Mouse (Mus musculus) limb, embryonic 11.5 days (tissue): ENCODE data around the gene Stpg3. TPM values are rescaled to one million over a fixed set of nuclear protein-coding genes. Genes with fewer than 3 reads are reported as not detected.
"Not testable (repeated sequence)": the region's sequence is repeated elsewhere in the genome, so short reads cannot be mapped to it uniquely, and the experiment has no call there.

Experiments used
- ATAC-seq: fragments of 200-750 bp; cut with Nextera tagmentation; 2 replicates; pipeline ENCODE4 v1.8.0; 2017; ENCODE audit warnings: low read depth; ENCODE audit not compliant: insufficient number of reproducible peaks, low FRiP score, low TSS enrichment
- DNase-seq: peaks from one replicate; pipeline ENCODE4 v3.0.0-alpha.2; 2015; ENCODE audit warnings: low spot score
- H3K27ac ChIP-seq: fragments of 300-500 bp; sonication (generic); replicated peaks from 2 replicates; pipeline ENCODE4 v1.5.1; 2014; ENCODE audit warnings: low read depth, mild to moderate bottlenecking, low read length
- H3K27me3 ChIP-seq: fragments of 300-500 bp; sonication (generic); 2 replicates; pipeline ENCODE4 v1.6.1; 2014; ENCODE audit warnings: mild to moderate bottlenecking, low read length, mixed read lengths; ENCODE audit not compliant: control insufficient read depth, insufficient read depth
- H3K36me3 ChIP-seq: fragments of 300-500 bp; sonication (generic); 2 replicates; pipeline ENCODE4 v1.6.1; 2014; ENCODE audit warnings: mild to moderate bottlenecking, low read length, moderate library complexity, mixed read lengths; ENCODE audit not compliant: control insufficient read depth, insufficient read depth
- H3K4me1 ChIP-seq: fragments of 300-500 bp; sonication (generic); 2 replicates; pipeline ENCODE4 v1.6.1; 2014; ENCODE audit warnings: low read length, mixed read lengths; ENCODE audit not compliant: control insufficient read depth, insufficient read depth
- H3K4me2 ChIP-seq: fragments of 300-500 bp; sonication (generic); 2 replicates; pipeline ENCODE4 v1.6.1; 2014; ENCODE audit warnings: low read depth, mild to moderate bottlenecking, moderate library complexity; ENCODE audit not compliant: severe bottlenecking
- H3K4me3 ChIP-seq: fragments of 300-500 bp; sonication (generic); 2 replicates; pipeline ENCODE4 v1.5.1; 2014; ENCODE audit warnings: low read depth, low read length
- H3K9ac ChIP-seq: fragments of 300-500 bp; sonication (generic); 2 replicates; pipeline ENCODE4 v1.6.1; 2014; ENCODE audit warnings: mild to moderate bottlenecking, low read length
- H3K9me3 ChIP-seq: fragments of 300-500 bp; sonication (generic); 2 replicates; pipeline ENCODE4 v1.6.1; 2016; ENCODE audit warnings: low read length; ENCODE audit not compliant: control insufficient read depth
- WGBS: fragments of 180-500 bp; shearing (Covaris S2); extraction: QIAGEN DNeasy Blood & Tissue Kit; methylation state at CpG from one replicate; pipeline ENCODE4 v1.1.7; 2014; 5-methylcytosine and 5-hydroxymethylcytosine counted together
- polyA plus RNA-seq: library from polyadenylated mRNA; unstranded; fragments of >200 nt; fragmentation: Nextera tagmentation; extraction: Ambion mirVana; gene quantifications from 2 replicates; pipeline ENCODE4 v1.2.1, GENCODE M21; 2014

Gene Stpg3
- 0.19 TPM in 1 of 2 replicates, not detected in the other for polyA plus RNA-seq

DNA sequence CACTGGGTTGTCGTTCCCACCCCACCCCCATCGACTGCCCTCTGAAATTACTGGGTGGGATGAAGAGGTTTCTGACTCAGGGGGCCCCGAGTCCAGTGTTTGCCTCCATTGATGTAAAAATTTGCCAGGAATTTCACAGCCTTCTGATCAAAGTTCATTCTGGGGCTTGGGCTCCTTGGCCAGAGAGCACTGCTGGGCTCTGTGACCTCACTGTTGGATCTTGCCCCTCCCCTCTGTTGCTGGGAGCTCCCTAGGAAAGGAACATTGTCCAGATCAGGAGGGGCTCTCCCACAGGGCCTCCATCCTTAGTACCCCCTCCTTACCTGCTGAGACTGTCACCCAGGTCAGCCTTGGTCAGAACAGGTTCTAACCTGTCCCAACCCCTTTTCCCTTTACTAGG is at the start of gene Stpg3:
Stpg3 (minus strand) TSS at position 194 of the 400 bp plus-strand sequence.
- Histone ChIP-seq H3K4me1 (peaks cover 10% of the 10 kb centered on the region), H3K36me3 (no peaks in the 10 kb centered on the region), H3K9me3 (no peaks in the 10 kb centered on the region), H3K4me3 (no peak within 1 kb of the TSS), H3K4me2 (no peak within 1 kb of the TSS), H3K27ac (no peak within 1 kb of the TSS), H3K27me3 (no peaks in the 10 kb centered on the region), H3K9ac (no peak within 1 kb of the TSS)
- WGBS: 82% methylated on average over 3 of the region's 3 CpGs
- ATAC-seq: no peak
- no peak for DNase-seq

- peaks cover 19% of the 10 kb centered on the region for H3K27me3 ChIP-seq
- peak overlapping the region; percentile 74 for H3K4me3 ChIP-seq
- WGBS: 21% methylated on average over 12 of the region's 12 CpGs
- no peaks in the 10 kb centered on the region; the same call in 1 of the 2 replicates for H3K36me3 ChIP-seq
- H3K4me2 ChIP-seq: peak overlapping the region; percentile 99
- no peaks in the 10 kb centered on the region for H3K9me3 ChIP-seq
- H3K9ac ChIP-seq: peak overlapping the region; percentile 58
- ATAC-seq: no peak
- peaks cover 9% of the 10 kb centered on the region for H3K4me1 ChIP-seq
- no peak overlapping the region for H3K27ac ChIP-seq
- DNase-seq: no peak
Observed at GRCm38 (mm10) chr2:25263623-25264285, 49.3 kb upstream of the Stpg3 start.

- Histone ChIP-seq H3K4me1 (peaks cover 9% of the 10 kb centered on the region), H3K9ac (peak overlapping the region; percentile 58), H3K4me3 (peak overlapping the region; percentile 74), H3K36me3 (no peaks in the 10 kb centered on the region), H3K9me3 (no peaks in the 10 kb centered on the region), H3K27me3 (peaks cover 19% of the 10 kb centered on the region), H3K27ac (no peak overlapping the region), H3K4me2 (peak overlapping the region; percentile 99)
- WGBS: under 1% methylated on average over 77 of the region's 82 CpGs
- ATAC-seq: peak; percentile 29; the same call in 1 of the 2 replicates
- DNase-seq: peak; percentile 63
Observed at GRCm38 (mm10) chr2:25262795-25263622, 48.6 kb upstream of the Stpg3 start.

GRCm38 (mm10) chr2:25262291-25262767 is 47.9 kb upstream of the Stpg3 start, which contains the start of gene Tprn:
TSS of gene Tprn (plus strand) at chr2:25262618.
- Histone ChIP-seq H3K27me3 (peaks cover 19% of the 10 kb centered on the region), H3K9me3 (no peaks in the 10 kb centered on the region), H3K4me3 (peak within 1 kb of the TSS; percentile 74), H3K4me1 (peaks cover 9% of the 10 kb centered on the region), H3K36me3 (no peaks in the 10 kb centered on the region), H3K4me2 (peak within 1 kb of the TSS; percentile 99), H3K27ac (no peak within 1 kb of the TSS), H3K9ac (peak within 1 kb of the TSS; percentile 58)
- DNase-seq (peak; percentile 94), ATAC-seq (peak; percentile 99)
- WGBS: under 1% methylated on average over 39 of the region's 39 CpGs

DNA sequence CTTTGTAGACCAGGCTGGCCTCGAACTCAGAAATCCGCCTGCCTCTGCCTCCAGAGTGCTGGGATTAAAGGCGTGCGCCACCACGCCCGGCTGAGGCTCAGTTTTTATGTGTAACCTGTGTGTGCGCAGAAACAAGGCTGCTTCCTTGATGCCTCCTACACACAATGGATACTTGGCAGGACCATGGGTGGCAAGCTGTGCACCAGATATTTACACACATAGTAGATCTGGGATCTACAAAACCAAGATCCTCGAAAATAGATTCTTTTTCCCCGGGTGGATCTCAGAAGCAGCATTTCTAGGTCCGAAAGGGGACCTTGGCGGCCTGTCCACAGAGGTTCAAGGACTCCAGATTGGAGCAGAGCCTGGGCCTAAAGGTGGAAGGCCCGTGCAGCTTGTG is 47.4 kb upstream of the Stpg3 start:
- H3K4me3 ChIP-seq: peak overlapping the region; percentile 74
- no peak for ATAC-seq
- no peak for DNase-seq
- WGBS: 45% methylated on average over 11 of the region's 12 CpGs
- peaks cover 9% of the 10 kb centered on the region for H3K4me1 ChIP-seq
- peak overlapping the region; percentile 99 for H3K4me2 ChIP-seq
- H3K9ac ChIP-seq: no peak overlapping the region
- H3K27ac ChIP-seq: no peak overlapping the region
- no peaks in the 10 kb centered on the region for H3K9me3 ChIP-seq
- no peaks in the 10 kb centered on the region for H3K36me3 ChIP-seq
- H3K27me3 ChIP-seq: peaks cover 19% of the 10 kb centered on the region

- no peak for ATAC-seq
- peaks cover 13% of the 10 kb centered on the region for H3K4me1 ChIP-seq
Observed at GRCm38 (mm10) chr2:25258887-25259286, 44.5 kb upstream of the Stpg3 start.

GRCm38 (mm10) chr2:25257250-25257649 is 42.8 kb upstream of the Stpg3 start:
- not testable (repeated sequence) for ATAC-seq, H3K4me2 ChIP-seq, H3K36me3 ChIP-seq, H3K27me3 ChIP-seq, H3K4me3 ChIP-seq, DNase-seq, H3K27ac ChIP-seq, H3K9ac ChIP-seq, H3K4me1 ChIP-seq, H3K9me3 ChIP-seq
- 89% methylated on average over 5 of the region's 5 CpGs for WGBS

More at GRCm38 (mm10) chr2:25258887-25259286, 44.5 kb upstream of the Stpg3 start:
- DNase-seq: no peak
- peaks cover 9% of the 10 kb centered on the region for H3K27me3 ChIP-seq
- H3K4me3 ChIP-seq: no peak overlapping the region
- no peaks in the 10 kb centered on the region for H3K9me3 ChIP-seq
- no peak overlapping the region for H3K9ac ChIP-seq
- H3K4me2 ChIP-seq: no peak overlapping the region
- no peak overlapping the region for H3K27ac ChIP-seq
- H3K36me3 ChIP-seq: no peaks in the 10 kb centered on the region
- 66% methylated on average over 2 of the region's 2 CpGs for WGBS

GRCm38 (mm10) chr2:25256443-25257109 is 42.1 kb upstream of the Stpg3 start:
- H3K9me3 ChIP-seq, H3K27ac ChIP-seq, H3K27me3 ChIP-seq, H3K36me3 ChIP-seq, H3K4me1 ChIP-seq, ATAC-seq, H3K9ac ChIP-seq: not testable (repeated sequence)
- peak overlapping the region; percentile 99 for H3K4me3 ChIP-seq
- peak; percentile 49 for DNase-seq
- H3K4me2 ChIP-seq: peak overlapping the region; percentile 99
- 60% methylated on average over 11 of the region's 12 CpGs for WGBS
